Mouse (Mus musculus) intestine, embryonic 14.5 days (tissue): Measurements from ENCODE around the gene 4930433I11Rik. TPM values are rescaled to one million over a fixed set of nuclear protein-coding genes. Genes with fewer than 3 reads are reported as not detected.
"Not testable (repeated sequence)": the region's sequence is repeated elsewhere in the genome, so short reads cannot be mapped to it uniquely, and the experiment has no call there.

Experiments used
- ATAC-seq: fragments of 200-750 bp; cut with Nextera tagmentation; replicated peaks from 2 replicates; pipeline ENCODE4 v1.8.0; 2017; ENCODE audit warnings: low read depth, moderate number of reproducible peaks, moderate TSS enrichment, moderate library complexity; ENCODE audit not compliant: low FRiP score, low TSS enrichment
- DNase-seq: peaks from one replicate; pipeline ENCODE4 v3.0.0-alpha.2; 2018; ENCODE audit warnings: low spot score
- H3K27ac ChIP-seq: fragments of 300-500 bp; sonication (generic); 2 replicates; pipeline ENCODE4 v1.5.1; 2014; ENCODE audit warnings: low read depth, mild to moderate bottlenecking, control low read depth
- H3K27me3 ChIP-seq: fragments of 300-500 bp; sonication (generic); replicated peaks from 2 replicates; pipeline ENCODE4 v1.6.1; 2014; ENCODE audit warnings: low read length, control low read depth; ENCODE audit not compliant: control insufficient read depth, insufficient read depth
- H3K36me3 ChIP-seq: fragments of 300-500 bp; sonication (generic); 2 replicates; pipeline ENCODE4 v1.6.1; 2014; ENCODE audit warnings: low read length, control low read depth; ENCODE audit not compliant: control insufficient read depth, insufficient read depth
- H3K4me1 ChIP-seq: fragments of 300-500 bp; sonication (generic); replicated peaks from 2 replicates; pipeline ENCODE4 v1.6.1; 2014; ENCODE audit warnings: low read length, control low read depth, mixed read lengths; ENCODE audit not compliant: control insufficient read depth, insufficient read depth
- H3K4me2 ChIP-seq: fragments of 300-500 bp; sonication (generic); 2 replicates; pipeline ENCODE4 v1.6.1; 2014; ENCODE audit warnings: low read length
- H3K4me3 ChIP-seq: fragments of 300-500 bp; sonication (generic); 2 replicates; pipeline ENCODE4 v1.5.1; 2014; ENCODE audit warnings: low read depth, low read length, control low read depth, mixed read lengths
- H3K9ac ChIP-seq: fragments of 300-500 bp; sonication (generic); 2 replicates; pipeline ENCODE4 v1.6.1; 2014; ENCODE audit warnings: mild to moderate bottlenecking, low read length
- H3K9me3 ChIP-seq: fragments of 300-500 bp; sonication (generic); 2 replicates; pipeline ENCODE4 v1.6.1; 2016; ENCODE audit warnings: low read length, control low read depth; ENCODE audit not compliant: control insufficient read depth
- WGBS: fragments of 180-500 bp; shearing (Covaris S2); extraction: QIAGEN DNeasy Blood & Tissue Kit; methylation state at CpG from one replicate; pipeline ENCODE4 v1.1.7; 2014; 5-methylcytosine and 5-hydroxymethylcytosine counted together
- polyA plus RNA-seq: library from polyadenylated mRNA; unstranded; fragments of >200 nt; fragmentation: Nextera tagmentation; extraction: Ambion mirVana; gene quantifications from 2 replicates; pipeline ENCODE4 v1.2.1, GENCODE M21; 2014

The 4930433I11Rik gene
- not detected in 2 replicates for polyA plus RNA-seq

DNA sequence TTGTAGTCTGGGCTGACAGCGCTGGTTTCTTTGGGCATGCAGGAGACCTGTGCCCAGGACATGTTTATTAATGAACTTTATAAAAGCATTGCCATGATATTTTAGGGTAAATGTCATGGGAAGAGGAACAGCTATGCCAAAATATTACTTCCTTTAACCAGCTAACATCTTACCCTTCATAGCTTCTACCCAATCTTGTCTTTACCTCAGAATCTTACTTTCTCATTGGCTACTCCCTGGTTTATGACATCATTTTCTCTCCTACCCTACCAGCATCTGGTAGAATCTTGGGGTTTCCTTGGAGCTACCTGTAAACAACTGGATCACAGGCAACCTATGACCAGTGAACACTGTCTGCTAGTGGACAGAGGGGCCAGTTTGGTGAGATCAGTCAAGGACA, at the start of gene 4930433I11Rik:
4930433I11Rik (plus strand) TSS at position 301 of the 400 bp plus-strand sequence.
- H3K27me3 ChIP-seq = no peaks in the 10 kb centered on the region
- no peaks in the 10 kb centered on the region for H3K9me3 ChIP-seq
- no peak within 1 kb of the TSS for H3K4me2 ChIP-seq
- DNase-seq = no peak
- no peak within 1 kb of the TSS for H3K9ac ChIP-seq
- no peak within 1 kb of the TSS for H3K4me3 ChIP-seq
- H3K36me3 ChIP-seq = no peaks in the 10 kb centered on the region
- WGBS = 83% methylated on average over 1 of the region's 1 CpGs
- no peaks in the 10 kb centered on the region for H3K4me1 ChIP-seq
- no peak for ATAC-seq
- H3K27ac ChIP-seq = no peak within 1 kb of the TSS

GRCm38 (mm10) chr7:40939371-40939770, 48.0 kb upstream of the 4930433I11Rik start:
- H3K9me3 ChIP-seq = no peaks in the 10 kb centered on the region
- H3K4me1 ChIP-seq = no peaks in the 10 kb centered on the region
- H3K4me2 ChIP-seq = no peak overlapping the region
- ATAC-seq (no peak), DNase-seq (no peak)
- no peak overlapping the region for H3K27ac ChIP-seq
- no peak overlapping the region for H3K9ac ChIP-seq
- H3K4me3 ChIP-seq = no peak overlapping the region
- H3K36me3 ChIP-seq = no peaks in the 10 kb centered on the region
- no peaks in the 10 kb centered on the region for H3K27me3 ChIP-seq
- 65% methylated on average over 1 of the region's 1 CpGs for WGBS

DNA sequence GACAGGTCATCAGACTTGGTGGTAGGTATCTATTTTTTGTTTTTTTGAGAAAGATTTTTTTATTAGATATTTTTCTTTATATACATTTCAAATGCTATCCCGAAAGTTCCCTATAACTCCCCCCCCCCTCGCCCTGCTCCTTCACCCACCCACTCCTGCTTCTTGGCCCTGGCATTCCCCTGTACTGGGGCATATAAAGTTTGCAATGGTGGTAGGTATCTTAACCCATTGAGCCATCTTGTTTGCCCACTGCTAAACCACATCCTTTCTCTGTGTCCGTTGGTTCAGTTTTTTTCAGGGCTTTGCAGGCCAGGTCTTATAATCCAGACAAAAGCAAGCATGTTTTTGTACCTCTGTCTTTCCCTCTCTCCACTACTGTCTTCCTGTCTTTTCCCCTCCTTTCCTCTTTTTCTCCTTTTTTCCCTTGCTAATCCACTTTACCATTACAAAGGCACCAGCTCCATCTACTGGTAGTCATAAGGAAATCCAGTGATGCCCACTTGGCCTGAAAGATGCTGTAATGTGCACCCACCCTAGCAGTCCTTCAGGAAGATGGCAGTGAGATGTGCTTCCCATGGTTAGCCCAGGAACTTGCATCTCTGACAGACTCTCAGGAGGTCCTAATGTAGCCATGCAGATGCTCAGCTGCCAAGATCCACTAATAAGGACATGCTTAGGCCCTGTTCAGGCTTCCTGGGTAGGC, 45.0 kb upstream of the 4930433I11Rik start:
- H3K9me3 ChIP-seq = no peaks in the 10 kb centered on the region
- no peaks in the 10 kb centered on the region for H3K36me3 ChIP-seq
- 67% methylated on average over 3 of the region's 3 CpGs for WGBS
- no peaks in the 10 kb centered on the region for H3K4me1 ChIP-seq
- no peak overlapping the region for H3K4me2 ChIP-seq
- no peak overlapping the region for H3K9ac ChIP-seq
- no peak for DNase-seq
- H3K27me3 ChIP-seq = no peaks in the 10 kb centered on the region
- ATAC-seq = no peak
- no peak overlapping the region for H3K4me3 ChIP-seq
- no peak overlapping the region for H3K27ac ChIP-seq

DNA sequence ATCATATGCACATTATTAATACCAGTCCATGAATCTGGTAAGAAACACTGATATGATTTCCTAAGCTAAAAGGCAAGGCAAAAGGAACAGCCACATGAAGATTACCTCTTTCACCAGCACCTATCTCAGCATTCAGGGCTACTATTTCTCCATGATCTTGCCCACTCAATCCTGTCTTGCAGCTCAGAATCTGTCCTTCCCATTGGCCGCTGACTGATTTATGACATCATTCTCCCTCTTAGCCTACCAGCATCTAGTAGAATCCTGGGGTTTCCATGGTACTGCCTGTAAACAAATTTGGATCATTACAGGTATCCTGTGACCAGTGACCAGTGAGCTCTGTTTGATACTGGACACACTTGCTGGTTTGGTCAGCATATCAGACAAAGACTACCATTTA, 45.1 kb downstream of the 4930433I11Rik start, which contains the start of gene Gm4884:
Gm4884 (plus strand) TSS at position 301 of the 400 bp plus-strand sequence.
- DNase-seq, H3K27me3 ChIP-seq, H3K4me1 ChIP-seq, H3K4me2 ChIP-seq, H3K4me3 ChIP-seq, H3K27ac ChIP-seq, ATAC-seq, H3K9ac ChIP-seq, H3K36me3 ChIP-seq, H3K9me3 ChIP-seq: not testable (repeated sequence)
- 86% methylated on average over 1 of the region's 1 CpGs for WGBS

- not testable (repeated sequence) for H3K4me2 ChIP-seq, H3K9ac ChIP-seq, H3K9me3 ChIP-seq, H3K4me1 ChIP-seq, H3K27ac ChIP-seq, DNase-seq, H3K4me3 ChIP-seq, ATAC-seq, H3K27me3 ChIP-seq, H3K36me3 ChIP-seq
- 59% methylated on average over 3 of the region's 3 CpGs for WGBS
Observed at GRCm38 (mm10) chr7:41044058-41044457, 56.7 kb downstream of the 4930433I11Rik start.

Other genes starting within 250 kb of the 4930433I11Rik start
- gene Vstm2b, start 89.2 kb upstream of the 4930433I11Rik start, polyA plus RNA-seq = 0.79 and 1.4 TPM in 2 replicates
- not detected in 2 replicates for gene Gm4884, start 45.2 kb downstream of the 4930433I11Rik start, polyA plus RNA-seq
- gene Gm5592, start 166.3 kb downstream of the 4930433I11Rik start, polyA plus RNA-seq = not detected in 2 replicates